Mouse (Mus musculus): ENCODE measurements around the gene Hsh2d. TPM values are rescaled to one million over a fixed set of nuclear protein-coding genes. Genes with fewer than 3 reads are reported as not detected.

Gene Hsh2d
- 1.4 TPM in 2 replicates for polyA plus RNA-seq (2014; fragmentation: Nextera tagmentation; extraction: Ambion mirVana)

DNA sequence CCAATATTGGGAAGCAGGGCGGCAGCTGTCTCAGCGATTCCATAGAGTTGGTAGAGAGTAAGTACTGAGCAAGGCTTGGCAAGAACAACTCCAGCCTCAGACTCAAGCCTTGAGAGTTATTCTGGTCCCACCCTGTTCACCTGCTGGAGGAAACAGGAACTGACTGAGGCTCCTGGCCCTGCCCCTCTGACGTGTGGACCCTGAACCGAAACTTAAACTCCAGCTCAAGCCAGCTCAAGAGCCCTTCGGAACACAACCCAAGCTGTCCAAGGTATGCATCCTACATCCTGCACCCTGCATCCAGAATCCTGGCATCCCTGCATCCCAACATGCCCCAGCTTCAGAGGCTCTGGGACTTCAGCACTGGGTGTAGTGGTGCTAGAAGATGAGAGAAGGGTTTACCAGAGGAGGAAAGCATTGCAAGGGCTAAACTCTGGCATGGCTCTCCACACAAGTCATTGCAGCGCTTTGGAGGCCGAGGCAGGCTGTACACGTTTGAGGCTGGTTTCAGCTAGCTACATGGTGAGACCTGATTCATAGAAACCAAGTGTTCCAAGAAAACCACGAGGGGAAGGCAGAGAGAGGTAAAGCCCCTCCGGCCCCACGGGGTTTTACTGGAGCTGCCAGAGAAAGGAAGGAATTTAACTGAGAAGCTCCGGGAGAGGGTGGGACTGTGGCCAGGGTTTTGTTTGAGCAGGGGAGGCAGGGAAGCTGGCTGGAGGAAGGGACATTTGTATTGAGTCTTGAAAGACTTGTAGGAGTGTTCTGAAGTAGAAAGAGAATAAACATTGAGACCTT is at the start of gene Hsh2d:
TSS of gene Hsh2d (plus strand) at position 222 of the 798 bp plus-strand sequence.
- Histone ChIP-seq H3K4me2 (replicated peaks; ENCODE audit: low read depth, low read length) (no peak within 1 kb of the TSS), H3K27ac (ENCODE audit: low read length) (peak within 1 kb of the TSS; percentile 48; the same call in 1 of the 2 replicates), H3K4me3 (ENCODE audit: low read depth, low read length) (no peak within 1 kb of the TSS), H3K4me1 (ENCODE audit: control insufficient read depth, insufficient read depth, low read length) (no peaks in the 10 kb centered on the region), H3K27me3 (ENCODE audit: control insufficient read depth, insufficient read depth, low read length) (no peaks in the 10 kb centered on the region), H3K36me3 (ENCODE audit: control insufficient read depth, insufficient read depth, low read length) (no peaks in the 10 kb centered on the region), H3K9ac (replicated peaks; ENCODE audit: low read depth, low read length) (no peak within 1 kb of the TSS), H3K9me3 (ENCODE audit: control insufficient read depth, low read depth, low read length) (no peaks in the 10 kb centered on the region)
- 60% methylated on average over 12 of the region's 12 CpGs for WGBS
- ATAC-seq (ENCODE audit: insufficient number of reproducible peaks, insufficient read depth, low FRiP score, low read depth): peak; percentile 60

DNA sequence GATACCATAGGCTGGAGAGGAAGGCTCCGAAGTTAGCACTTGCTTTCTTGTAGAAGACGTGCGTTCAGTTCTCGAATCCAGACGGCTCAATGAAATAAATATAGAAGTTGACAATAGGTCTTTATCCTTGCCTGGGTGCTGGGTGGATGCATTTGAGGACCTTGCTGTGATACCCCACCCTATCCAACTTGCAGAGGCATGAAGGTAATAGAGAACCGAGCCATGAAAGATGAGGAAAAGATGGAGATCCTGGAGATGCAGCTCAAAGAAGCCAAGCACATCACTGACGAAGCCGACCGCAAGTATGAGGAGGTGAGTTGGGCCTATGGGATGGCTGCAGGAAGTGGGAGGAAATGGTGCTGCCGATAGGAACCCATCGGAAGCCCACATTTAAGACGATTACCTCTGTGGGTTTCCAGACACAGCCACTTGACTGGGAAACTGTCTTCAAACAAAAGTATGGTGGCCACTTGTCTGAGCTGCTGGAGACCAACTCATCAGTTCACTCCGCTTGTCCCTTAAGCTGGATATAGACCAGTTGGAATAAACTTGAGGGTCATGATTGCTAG is 46.1 kb upstream of the Hsh2d start:
- Histone ChIP-seq H3K9me3 (ENCODE audit: control insufficient read depth, low read depth, low read length) (no peaks in the 10 kb centered on the region), H3K36me3 (ENCODE audit: control insufficient read depth, insufficient read depth, low read length) (peaks cover 93% of the 10 kb centered on the region), H3K4me3 (ENCODE audit: low read depth, low read length) (no peak overlapping the region), H3K4me2 (replicated peaks; ENCODE audit: low read depth, low read length) (no peak overlapping the region), H3K27me3 (ENCODE audit: control insufficient read depth, insufficient read depth, low read length) (no peaks in the 10 kb centered on the region), H3K9ac (replicated peaks; ENCODE audit: low read depth, low read length) (no peak overlapping the region), H3K4me1 (ENCODE audit: control insufficient read depth, insufficient read depth, low read length) (no peaks in the 10 kb centered on the region; the same call in 1 of the 2 replicates), H3K27ac (ENCODE audit: low read length) (no peak overlapping the region)
- ATAC-seq (ENCODE audit: insufficient number of reproducible peaks, insufficient read depth, low FRiP score, low read depth): no peak
- 87% methylated on average over 13 of the region's 13 CpGs for WGBS

DNA sequence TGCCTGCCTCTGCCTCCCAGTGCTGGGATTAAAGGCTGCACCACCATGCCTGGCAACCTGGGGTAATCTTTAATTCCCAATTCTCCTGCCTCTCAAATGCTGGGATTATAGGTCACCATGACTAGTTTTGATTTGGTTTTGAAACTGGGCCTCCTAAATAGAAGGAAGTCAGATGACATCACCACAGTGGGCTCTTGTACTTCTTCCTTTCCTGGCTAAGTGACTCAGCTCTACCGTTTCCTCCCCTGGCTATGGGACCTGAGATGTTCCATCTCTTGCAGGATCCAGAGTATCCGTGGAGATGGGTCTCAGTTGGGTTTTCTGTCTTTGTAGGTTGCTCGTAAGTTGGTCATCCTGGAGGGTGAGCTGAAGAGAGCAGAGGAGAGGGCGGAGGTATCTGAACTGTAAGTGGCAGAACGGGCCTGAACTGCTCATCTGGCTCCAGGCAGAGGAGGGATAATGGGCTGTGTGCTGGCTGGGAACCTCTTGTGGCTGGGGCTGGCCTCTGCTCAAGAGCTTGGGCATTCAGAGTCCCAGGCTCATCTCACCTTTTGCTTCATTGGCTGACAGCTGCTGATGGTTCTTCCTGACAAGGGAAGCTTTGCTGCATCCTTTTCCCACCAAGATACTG is 45.0 kb upstream of the Hsh2d start:
- H3K4me1 ChIP-seq (ENCODE audit: control insufficient read depth, insufficient read depth, low read length): no peaks in the 10 kb centered on the region
- H3K4me2 ChIP-seq (replicated peaks; ENCODE audit: low read depth, low read length): no peak overlapping the region
- no peaks in the 10 kb centered on the region for H3K27me3 ChIP-seq (ENCODE audit: control insufficient read depth, insufficient read depth, low read length)
- no peaks in the 10 kb centered on the region for H3K9me3 ChIP-seq (ENCODE audit: control insufficient read depth, low read depth, low read length)
- peaks cover 91% of the 10 kb centered on the region for H3K36me3 ChIP-seq (ENCODE audit: control insufficient read depth, insufficient read depth, low read length)
- no peak overlapping the region for H3K27ac ChIP-seq (ENCODE audit: low read length)
- no peak for ATAC-seq (ENCODE audit: insufficient number of reproducible peaks, insufficient read depth, low FRiP score, low read depth)
- 91% methylated on average over 5 of the region's 5 CpGs for WGBS
- H3K4me3 ChIP-seq (ENCODE audit: low read depth, low read length): no peak overlapping the region
- no peak overlapping the region for H3K9ac ChIP-seq (replicated peaks; ENCODE audit: low read depth, low read length)

DNA sequence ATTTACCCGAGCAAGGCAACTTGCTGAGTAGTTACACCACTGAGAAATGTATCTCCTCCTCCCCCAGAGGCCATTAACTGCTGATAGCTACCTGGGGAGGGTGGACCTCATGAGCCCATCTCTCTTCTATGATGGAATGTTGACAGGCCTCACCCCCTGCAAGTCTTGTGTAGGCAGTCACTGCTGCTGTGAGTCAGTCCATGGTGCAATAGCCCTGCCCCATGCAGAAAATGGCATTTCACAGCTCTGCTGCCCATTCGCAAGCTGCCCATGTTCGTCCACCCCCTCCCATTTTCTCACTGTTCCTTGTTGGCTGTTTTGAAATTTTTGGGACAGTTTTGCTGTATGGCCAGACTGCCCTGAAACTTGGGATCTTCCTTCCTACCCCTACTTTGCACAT is 43.9 kb upstream of the Hsh2d start:
- ATAC-seq (ENCODE audit: insufficient number of reproducible peaks, insufficient read depth, low FRiP score, low read depth): no peak
- Histone ChIP-seq H3K36me3 (ENCODE audit: control insufficient read depth, insufficient read depth, low read length) (peaks cover 91% of the 10 kb centered on the region), H3K27ac (ENCODE audit: low read length) (no peak overlapping the region), H3K27me3 (ENCODE audit: control insufficient read depth, insufficient read depth, low read length) (no peaks in the 10 kb centered on the region), H3K4me2 (replicated peaks; ENCODE audit: low read depth, low read length) (no peak overlapping the region), H3K9me3 (ENCODE audit: control insufficient read depth, low read depth, low read length) (no peaks in the 10 kb centered on the region), H3K4me1 (ENCODE audit: control insufficient read depth, insufficient read depth, low read length) (no peaks in the 10 kb centered on the region), H3K4me3 (ENCODE audit: low read depth, low read length) (no peak overlapping the region), H3K9ac (replicated peaks; ENCODE audit: low read depth, low read length) (no peak overlapping the region)
- 83% methylated on average over 3 of the region's 3 CpGs for WGBS

DNA sequence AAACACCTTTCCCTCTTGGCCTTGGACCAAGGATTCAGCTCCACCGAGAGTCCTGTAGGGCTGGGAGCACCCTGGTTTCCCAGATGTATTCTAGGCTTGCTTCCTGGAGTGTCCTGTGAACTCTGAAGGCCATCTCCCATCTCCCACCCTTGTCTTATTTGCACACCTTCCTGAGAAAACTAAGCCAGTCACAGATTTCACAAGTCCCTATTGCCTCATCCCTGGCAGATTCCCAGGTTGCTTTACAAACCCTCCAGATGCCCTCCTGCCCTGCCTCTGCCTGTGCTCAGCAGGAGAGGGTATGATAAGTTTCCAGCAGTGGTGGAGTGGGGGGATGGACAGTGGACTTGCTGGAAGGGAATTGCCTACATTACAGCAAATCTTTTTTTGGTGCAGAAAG is 43.4 kb upstream of the Hsh2d start:
- ATAC-seq (ENCODE audit: insufficient number of reproducible peaks, insufficient read depth, low FRiP score, low read depth): no peak
- Histone ChIP-seq H3K4me1 (ENCODE audit: control insufficient read depth, insufficient read depth, low read length) (no peaks in the 10 kb centered on the region), H3K27ac (ENCODE audit: low read length) (no peak overlapping the region), H3K9ac (replicated peaks; ENCODE audit: low read depth, low read length) (no peak overlapping the region), H3K4me3 (ENCODE audit: low read depth, low read length) (no peak overlapping the region), H3K4me2 (replicated peaks; ENCODE audit: low read depth, low read length) (no peak overlapping the region), H3K27me3 (ENCODE audit: control insufficient read depth, insufficient read depth, low read length) (no peaks in the 10 kb centered on the region), H3K36me3 (ENCODE audit: control insufficient read depth, insufficient read depth, low read length) (peaks cover 93% of the 10 kb centered on the region), H3K9me3 (ENCODE audit: control insufficient read depth, low read depth, low read length) (no peaks in the 10 kb centered on the region)
- WGBS: 95% methylated on average over 1 of the region's 1 CpGs

DNA sequence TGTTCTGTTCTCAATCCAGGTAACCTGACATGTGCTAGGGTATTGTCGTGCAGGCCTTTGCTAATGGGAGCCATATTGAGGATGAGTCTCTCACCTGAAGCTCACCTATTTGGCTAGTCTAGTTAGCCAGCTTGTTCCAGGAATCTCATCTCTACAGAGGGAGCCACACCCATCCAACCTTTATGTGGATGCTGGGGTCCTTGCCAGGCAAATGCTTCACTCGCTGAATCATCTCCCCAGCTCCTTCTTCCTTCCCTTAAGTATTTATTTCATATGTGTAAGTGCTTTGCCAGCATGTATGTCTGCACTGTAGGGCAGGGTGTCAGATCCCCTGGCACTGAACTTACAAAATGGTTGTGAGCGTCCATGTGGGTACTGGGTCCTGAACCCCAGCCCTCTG is 42.9 kb upstream of the Hsh2d start:
- Histone ChIP-seq H3K9me3 (ENCODE audit: control insufficient read depth, low read depth, low read length) (no peaks in the 10 kb centered on the region), H3K9ac (replicated peaks; ENCODE audit: low read depth, low read length) (no peak overlapping the region), H3K4me2 (replicated peaks; ENCODE audit: low read depth, low read length) (no peak overlapping the region), H3K4me3 (ENCODE audit: low read depth, low read length) (no peak overlapping the region), H3K36me3 (ENCODE audit: control insufficient read depth, insufficient read depth, low read length) (peaks cover 93% of the 10 kb centered on the region), H3K4me1 (ENCODE audit: control insufficient read depth, insufficient read depth, low read length) (no peaks in the 10 kb centered on the region), H3K27me3 (ENCODE audit: control insufficient read depth, insufficient read depth, low read length) (no peaks in the 10 kb centered on the region), H3K27ac (ENCODE audit: low read length) (no peak overlapping the region)
- no peak for ATAC-seq (ENCODE audit: insufficient number of reproducible peaks, insufficient read depth, low FRiP score, low read depth)
- 92% methylated on average over 3 of the region's 3 CpGs for WGBS

DNA sequence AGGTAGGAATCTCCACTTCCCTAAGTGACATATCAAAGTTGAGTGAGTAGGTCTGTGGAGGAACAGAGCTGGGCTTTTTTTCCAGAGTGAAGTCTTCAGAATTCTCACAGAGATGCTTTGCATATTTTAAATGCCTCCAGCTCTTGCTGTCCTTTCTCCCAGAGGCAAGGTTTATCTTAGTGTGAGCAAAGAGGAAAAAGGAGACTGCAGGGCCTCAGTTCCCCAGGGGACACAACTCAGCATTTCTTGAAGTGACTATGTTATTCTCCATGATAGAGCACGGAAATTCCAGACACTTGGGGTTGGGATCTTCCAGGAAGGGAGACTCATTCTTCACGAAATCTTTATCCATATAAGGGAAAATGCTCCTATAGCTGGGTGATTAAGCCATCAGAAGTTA is 42.2 kb upstream of the Hsh2d start:
- Histone ChIP-seq H3K4me2 (replicated peaks; ENCODE audit: low read depth, low read length) (no peak overlapping the region), H3K36me3 (ENCODE audit: control insufficient read depth, insufficient read depth, low read length) (peaks cover 93% of the 10 kb centered on the region), H3K9ac (replicated peaks; ENCODE audit: low read depth, low read length) (no peak overlapping the region), H3K27me3 (ENCODE audit: control insufficient read depth, insufficient read depth, low read length) (no peaks in the 10 kb centered on the region), H3K9me3 (ENCODE audit: control insufficient read depth, low read depth, low read length) (no peaks in the 10 kb centered on the region), H3K4me1 (ENCODE audit: control insufficient read depth, insufficient read depth, low read length) (no peaks in the 10 kb centered on the region), H3K4me3 (ENCODE audit: low read depth, low read length) (no peak overlapping the region), H3K27ac (ENCODE audit: low read length) (no peak overlapping the region)
- WGBS: 66% methylated on average over 2 of the region's 2 CpGs
- no peak for ATAC-seq (ENCODE audit: insufficient number of reproducible peaks, insufficient read depth, low FRiP score, low read depth)

DNA sequence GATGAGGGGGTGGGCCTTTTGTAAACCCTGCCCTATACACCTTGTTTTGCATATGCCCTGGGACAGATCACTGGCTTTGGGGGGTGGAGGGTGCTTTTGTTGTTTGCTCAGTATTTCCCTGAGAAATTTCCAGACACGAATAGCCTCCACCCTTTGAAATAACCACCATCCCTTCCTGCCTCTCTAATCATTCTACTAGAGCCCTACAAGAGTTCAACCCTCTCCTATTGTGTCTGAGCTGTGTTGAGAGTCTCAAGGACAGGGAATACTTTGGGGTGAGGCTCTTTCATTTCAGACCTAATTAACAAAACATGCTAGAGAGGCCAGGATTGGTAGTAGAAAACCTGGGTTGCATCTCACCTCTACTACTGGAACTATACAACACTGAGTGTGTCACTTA is 40.4 kb upstream of the Hsh2d start:
- H3K4me1 ChIP-seq (ENCODE audit: control insufficient read depth, insufficient read depth, low read length): no peaks in the 10 kb centered on the region
- 88% methylated on average over 1 of the region's 1 CpGs for WGBS

More for the DNA sequence above, 40.4 kb upstream of the Hsh2d start:
- H3K4me2 ChIP-seq (replicated peaks; ENCODE audit: low read depth, low read length): no peak overlapping the region
- H3K27me3 ChIP-seq (ENCODE audit: control insufficient read depth, insufficient read depth, low read length): no peaks in the 10 kb centered on the region
- peaks cover 81% of the 10 kb centered on the region for H3K36me3 ChIP-seq (ENCODE audit: control insufficient read depth, insufficient read depth, low read length)
- no peak overlapping the region for H3K4me3 ChIP-seq (ENCODE audit: low read depth, low read length)
- no peak overlapping the region for H3K9ac ChIP-seq (replicated peaks; ENCODE audit: low read depth, low read length)
- ATAC-seq (ENCODE audit: insufficient number of reproducible peaks, insufficient read depth, low FRiP score, low read depth): no peak
- no peak overlapping the region for H3K27ac ChIP-seq (ENCODE audit: low read length)
- no peaks in the 10 kb centered on the region for H3K9me3 ChIP-seq (ENCODE audit: control insufficient read depth, low read depth, low read length)

Data from stomach, embryonic 14.5 days (tissue).